Mouse (Mus musculus): ENCODE data around the gene Fstl4.

Fstl4 gene

DNA sequence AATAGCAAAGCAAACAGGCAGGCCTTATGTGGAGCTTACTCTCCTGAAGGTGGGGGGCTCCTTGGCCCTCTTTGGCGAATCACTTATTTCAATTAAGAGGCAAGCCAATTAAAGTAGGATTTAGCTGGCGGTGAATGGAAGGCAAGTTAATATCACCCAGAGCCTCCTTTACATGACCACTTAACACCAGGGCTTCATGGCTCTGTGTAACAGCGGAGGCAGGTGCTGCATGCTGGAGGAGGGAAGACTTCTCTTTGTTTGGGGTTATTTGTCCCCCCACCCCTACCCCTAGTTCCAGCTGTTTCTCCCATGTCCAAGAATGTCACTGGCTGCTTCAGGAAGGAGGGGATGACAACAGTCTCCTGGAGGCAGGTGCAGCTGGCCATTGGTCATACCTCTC is 10.9 kb downstream of the Fstl4 start:
- no peak for DNase-seq

DNA sequence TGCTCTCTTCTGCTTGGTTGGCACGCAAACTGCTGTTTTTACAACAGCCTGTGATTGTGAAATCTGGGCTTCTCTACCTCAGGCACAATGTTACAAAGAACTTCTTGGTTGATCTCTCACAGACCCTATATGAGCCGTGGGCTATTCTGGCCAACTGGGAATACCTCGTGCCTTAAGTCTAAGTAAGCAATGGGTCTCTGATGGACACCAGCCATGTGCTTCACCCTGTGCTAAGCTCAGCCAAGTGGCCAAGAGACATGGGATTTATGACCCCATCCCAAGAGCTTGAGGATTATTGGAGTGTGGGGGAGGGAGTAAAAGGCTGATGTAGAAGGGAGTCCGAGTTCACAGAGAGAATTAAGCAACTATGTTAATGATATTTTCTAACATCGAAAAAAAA is 18.0 kb downstream of the Fstl4 start:
- DNase-seq: no peak

DNA sequence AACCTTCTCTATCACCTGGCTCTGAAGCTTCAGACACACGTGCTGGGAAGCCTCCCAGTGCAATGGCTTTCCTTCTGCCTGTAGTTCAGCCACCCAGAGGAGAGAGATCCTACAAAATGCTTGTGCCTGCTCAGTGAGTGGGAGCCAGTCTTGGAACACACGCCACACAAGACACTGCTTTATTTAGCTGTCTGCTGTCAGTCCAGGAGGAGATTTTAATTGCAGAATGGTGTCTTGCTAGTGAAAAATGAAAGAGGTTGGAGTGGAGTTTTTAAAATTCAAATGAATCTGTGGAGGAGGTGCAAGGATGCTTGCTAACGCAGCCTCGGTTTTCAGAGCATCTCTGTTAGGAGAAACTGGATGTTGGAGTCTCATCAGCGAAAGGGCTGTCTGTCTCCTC is 29.9 kb downstream of the Fstl4 start:
- no peak for DNase-seq

DNA sequence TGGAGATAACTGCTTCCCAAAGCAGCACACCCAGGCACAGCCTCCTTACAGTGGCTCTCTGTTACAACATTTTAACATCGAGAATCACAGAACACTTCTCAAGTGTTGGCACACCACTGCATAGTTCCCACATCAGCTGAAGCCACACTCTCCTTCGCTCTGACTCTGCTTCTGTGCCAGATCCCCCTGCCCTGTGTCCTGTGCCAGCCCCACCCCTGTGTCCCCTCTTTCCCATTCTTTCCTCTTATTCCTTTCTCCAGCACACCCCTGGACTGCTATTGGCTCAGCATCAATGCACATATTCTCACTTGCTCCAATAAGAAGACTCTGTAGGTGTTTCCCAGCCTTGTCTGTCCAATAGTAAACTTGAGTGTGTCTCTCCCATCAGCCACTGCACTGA is 45.1 kb downstream of the Fstl4 start:
- DNase-seq: no peak

DNA sequence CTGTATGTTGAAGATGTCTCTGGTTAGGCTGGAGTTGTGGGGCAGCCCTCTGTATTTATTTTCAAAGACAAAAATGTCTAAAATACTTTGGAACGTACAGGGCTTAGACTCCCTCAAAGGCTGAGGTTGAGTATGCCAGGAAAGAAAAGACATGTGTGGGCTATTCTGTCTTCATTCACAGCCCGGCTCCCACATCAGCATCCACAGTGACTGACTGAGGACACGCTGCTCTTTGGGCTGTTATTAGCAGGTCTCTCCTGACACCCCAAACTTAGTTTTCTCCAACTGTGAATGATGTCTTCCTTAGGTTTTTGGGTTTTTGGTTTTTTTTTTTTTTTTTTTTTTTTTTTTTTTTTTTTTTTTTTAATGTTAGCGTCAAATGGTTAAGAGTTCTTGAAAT is 51.6 kb downstream of the Fstl4 start:
- DNase-seq: no peak

DNA sequence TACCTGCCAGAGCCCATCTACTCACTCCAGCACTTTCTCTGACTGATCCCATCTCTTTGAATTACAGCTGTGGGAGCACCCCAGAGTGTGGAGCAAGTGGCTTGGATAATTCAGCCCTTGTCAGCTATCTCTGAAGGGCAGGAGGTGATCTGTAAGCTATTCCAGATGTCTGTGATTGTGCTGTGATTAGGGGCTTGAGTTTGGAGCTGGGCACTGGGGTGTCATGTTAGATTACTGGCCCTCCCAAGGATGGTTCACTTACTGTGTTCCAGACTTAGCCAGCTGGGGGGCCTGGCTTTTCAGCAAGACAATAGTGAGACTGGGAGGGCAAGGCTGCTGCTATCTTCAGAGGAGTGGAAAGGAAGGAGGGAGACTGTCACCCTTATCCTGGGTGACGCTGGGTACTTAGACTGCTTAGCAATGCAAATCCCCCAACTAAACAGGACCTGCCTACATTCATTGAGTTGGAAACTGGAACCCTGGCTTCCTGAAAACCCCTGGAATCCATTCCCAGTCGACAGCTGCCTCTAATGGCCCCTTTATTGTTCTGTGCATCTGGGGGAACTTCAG is 56.0 kb downstream of the Fstl4 start:
- no peak for DNase-seq

DNA sequence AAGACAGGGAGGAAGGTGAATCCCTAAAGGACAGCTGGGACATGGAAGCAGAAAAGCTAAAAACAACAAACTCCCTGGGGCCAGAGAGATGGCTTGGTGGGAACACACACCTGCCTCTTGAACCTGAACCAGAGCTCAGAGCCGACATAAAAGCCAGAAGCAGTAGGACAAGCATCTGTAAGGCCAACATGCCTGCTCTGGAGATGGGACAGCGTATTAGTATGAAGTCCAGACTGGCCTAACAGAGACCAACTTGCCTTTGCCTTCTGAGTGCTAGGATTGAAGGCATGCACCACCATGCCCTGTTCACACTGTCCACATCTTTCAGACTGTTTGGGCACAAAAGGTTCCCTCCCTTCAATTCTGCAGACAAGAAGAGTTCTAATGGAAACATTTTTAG is 62.2 kb downstream of the Fstl4 start:
- no peak for DNase-seq

DNA sequence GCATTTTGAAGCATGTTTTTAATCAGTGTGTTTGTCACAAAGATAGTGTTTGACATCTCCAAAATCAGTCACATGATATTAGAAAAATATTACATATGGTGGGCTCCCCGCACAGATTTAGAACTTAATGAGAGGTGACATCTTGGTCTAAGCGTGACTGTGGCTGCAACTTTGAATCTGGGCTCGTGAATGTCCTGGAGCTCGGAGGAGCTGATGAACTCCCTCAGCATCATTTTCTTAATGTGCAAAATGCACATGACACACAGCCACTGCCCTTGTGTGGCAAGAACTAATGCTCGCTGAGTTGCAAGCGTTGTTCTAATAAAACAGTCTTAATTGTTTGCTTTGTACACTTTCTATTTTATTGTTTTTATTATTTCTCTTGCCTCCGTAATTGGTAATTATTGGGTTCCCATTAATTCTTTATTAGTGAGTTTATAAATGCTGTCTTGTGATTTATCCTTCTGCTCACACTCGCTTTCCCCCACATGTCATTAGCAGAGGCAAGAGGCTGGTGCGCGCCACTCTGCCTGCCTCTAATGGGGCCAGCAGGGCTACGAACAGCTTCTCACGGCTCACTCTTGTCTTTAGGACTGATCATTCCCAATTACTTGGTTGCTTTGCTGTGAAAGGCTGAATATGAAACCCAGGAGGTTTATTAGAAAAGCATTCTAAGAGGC is 67.3 kb downstream of the Fstl4 start:
- DNase-seq: no peak

DNA sequence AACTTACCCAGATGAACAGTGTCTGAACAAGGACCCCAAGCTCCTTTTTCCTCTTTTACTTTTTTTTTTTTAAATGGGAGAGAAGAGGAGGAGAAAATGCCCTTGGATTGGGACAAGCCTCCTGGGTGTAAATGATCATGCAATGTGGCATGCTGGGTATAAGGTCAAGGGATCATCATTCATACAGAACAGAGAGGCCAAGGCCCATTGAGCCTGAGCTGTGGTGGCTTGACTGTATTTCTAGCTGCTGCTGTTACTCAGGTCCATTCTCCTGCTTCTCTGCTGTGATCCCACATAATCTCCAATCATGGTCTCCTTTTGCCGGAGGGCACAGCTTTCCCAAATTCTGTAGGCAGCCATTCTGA is 67.9 kb downstream of the Fstl4 start:
- DNase-seq: no peak

DNA sequence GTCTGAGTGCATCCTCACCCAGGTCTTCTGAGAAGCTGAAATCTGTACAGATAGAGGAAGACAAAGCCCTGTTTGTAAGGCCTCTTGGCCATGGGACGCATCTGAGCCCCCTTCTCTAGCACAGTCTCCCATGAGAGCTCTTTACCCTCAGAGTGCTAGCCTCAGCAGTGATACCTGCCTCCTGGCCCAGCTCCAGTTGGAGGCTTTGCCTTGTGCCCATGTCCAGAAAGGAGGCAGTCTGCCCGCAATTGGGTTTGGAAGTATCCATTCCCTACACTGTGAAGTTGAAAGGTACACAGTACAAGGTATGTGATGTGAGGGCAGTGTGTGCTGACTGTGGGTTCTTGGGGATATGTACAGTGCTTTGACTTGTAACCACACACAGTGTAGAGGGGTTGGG is 84.3 kb downstream of the Fstl4 start:
- no peak for DNase-seq

DNA sequence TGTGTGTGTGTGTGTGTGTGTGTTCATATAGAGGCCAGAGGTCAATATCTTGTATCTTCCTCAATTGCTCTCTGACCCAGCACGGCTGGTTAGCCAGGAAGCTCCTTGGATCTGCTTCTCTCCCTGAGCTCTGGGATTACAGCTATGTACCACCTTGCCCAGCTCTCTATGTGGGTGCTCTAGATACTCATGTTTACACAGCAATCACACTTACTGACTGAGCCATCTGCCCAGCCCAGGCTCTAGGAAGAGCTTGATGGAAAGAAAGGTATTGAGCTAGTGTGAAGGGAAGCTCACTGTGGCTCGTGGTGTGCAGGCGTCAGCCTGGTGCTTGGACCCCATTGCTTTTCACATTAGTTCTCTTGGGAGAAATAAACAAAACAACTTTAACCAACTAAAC is 85.6 kb downstream of the Fstl4 start:
- DNase-seq: no peak

DNA sequence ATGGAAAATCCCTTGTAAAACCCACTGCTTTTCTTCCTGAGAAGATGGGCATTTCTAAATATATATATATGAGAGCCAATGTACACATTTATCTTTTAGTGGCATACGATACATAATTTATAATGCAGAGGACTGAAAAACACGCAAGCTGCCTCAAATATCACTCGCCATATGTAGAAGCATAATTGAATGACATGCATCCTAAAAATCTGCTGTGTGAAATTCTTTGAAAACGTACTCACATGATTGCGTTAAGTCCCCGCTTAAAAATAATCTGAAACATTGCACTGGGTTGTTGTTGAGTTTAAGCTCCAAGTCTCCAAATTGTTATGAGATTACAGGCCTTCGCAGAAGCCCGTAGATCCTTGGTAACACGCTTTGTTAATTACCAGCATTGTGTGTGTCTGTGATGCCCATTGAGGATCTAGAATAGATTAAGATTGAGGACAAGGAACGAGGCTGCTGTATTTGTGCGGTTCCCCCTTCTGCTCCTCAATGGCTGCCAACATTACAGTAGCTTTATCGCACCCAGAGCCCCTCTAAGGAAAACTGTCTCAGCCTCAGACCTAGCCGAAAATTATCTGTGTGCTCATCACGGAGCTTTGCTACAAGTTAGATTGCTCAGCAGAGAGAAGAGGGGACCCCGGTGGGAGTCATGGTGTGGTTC is 108.5 kb downstream of the Fstl4 start:
- no peak for DNase-seq

DNA sequence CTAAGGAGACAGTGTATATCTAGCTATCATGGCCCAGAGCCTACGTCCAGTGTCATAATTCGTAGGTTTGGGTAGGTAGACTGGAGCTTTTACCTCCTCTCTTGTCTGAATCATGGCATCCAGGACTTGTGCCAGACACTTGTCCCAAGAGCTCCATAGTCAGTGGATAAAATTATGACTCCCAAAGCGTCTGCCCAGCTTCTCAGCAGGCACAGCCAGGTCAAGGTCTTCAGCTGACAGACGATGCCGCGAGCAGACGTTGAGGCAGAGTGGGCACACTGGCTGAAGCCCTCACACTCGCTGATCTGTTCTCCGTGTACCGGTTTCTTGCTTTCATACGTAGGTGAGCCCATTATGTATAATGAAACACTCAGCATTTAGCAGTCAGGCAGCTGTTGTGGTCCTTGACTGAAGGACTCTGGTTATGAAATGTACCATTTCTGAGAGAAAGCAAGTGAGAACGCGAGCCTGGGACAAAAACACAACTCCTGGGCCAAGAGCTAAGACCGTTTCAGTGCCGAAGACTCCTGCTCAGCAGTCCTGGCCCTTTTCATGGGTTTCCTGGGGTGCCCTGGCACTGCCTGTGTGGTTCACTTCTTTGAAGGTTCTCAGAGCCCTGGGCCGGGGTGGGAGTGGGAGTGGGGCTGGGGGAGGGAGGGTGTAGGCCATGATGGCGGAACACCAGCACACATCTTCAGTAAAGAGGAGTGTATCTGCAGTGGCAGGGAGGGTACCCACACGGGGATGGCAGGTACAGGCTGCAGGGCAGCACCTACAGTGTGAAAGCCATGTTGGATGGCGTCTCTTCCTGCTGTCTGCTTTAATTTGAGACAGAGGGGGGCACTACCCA is 111.7 kb downstream of the Fstl4 start:
- DNase-seq: peak; percentile 5 to 28

DNA sequence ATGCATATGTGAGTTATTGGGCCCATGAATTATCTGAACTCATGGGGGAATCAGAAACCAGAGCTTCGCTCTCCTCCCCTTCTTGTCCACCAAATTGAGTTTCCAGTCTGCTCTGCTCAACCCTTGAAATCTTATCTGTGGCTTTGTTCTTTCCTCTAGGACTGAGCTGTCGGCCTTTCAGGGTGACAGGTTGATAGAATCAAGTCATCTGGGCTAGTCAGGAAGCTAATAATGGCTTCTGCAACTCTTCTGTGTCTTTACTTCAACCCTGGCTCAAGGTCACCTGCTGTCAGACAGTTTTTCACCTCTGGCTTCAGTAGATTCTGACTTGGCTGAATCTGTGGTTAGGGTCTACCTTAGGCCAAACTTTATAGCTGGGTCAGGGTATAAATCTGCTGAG is 113.2 kb downstream of the Fstl4 start:
- no peak for DNase-seq

DNA sequence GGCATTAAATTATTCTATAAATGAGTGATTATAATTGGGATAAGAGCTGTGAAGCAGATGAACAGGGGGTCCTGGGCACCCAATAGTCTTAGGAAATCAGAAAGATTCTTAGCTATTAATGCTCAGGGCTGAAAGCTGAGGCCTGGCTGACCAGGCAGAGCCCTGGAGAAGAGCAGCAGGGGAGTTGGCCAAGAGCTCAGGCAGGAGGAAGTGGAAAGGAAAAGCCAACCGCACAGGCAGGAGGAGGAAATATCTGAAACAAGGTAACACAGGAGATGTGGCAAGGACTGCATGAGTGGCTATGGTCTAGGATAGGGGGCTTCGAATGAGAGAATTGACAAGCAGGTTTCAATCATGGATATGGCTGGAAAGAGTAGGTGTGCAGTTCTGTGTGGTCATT is 115.5 kb downstream of the Fstl4 start:
- no peak for DNase-seq

DNA sequence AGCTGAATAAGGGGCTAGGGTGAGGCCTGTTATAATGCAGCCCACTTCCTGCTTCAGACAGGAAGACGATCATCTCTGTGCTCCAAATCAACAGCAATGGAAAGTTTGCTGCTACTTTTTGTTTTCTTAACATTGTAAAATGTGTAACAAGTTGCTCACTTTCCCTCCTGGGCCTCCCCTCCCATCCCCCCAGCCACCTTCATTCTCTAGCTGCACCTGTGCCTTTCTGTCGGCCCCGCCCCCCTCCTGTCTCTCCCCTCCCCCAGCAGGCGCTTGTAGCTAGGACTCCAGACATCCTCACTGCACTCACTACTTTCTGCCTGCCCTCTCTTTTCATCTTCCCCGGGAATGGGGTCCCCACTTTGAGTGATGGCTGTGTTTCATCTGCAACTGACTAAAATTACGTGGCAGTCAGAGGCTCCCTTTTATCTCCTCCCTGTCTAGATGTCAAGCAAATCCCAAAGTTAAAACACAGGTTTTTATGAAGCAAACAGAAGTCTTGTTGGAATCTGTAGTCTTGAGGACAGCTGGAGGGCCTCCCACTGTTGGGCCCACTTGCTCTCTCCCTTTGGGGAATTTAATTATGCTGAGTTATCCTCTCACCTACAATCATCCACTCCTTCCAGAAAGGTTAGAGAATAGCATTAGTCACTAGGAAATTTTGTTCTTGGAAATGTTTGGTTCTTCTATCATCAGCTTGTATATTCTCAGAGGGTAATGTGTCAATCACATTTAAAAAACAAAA is 122.3 kb downstream of the Fstl4 start:
- DNase-seq: no peak

DNA sequence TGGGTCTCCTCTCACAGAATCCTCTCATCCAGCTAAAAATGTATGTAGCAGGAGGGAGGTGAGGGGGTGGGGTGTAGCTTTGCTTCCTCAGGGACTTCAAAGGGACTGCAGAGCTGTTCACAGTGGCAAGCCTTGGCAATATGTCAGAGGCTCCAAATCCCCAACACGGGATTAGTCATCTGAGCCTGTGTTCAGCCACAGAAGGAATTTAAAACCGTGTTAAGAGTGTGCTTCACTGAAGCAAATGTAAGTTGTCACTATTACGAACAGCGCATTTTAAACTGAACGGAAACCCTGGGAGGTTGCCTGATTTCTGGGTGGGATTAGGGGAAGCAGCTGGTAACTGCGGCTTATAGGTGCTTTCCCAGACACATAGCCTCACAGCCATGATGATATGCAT is 123.7 kb downstream of the Fstl4 start:
- no peak for DNase-seq

DNA sequence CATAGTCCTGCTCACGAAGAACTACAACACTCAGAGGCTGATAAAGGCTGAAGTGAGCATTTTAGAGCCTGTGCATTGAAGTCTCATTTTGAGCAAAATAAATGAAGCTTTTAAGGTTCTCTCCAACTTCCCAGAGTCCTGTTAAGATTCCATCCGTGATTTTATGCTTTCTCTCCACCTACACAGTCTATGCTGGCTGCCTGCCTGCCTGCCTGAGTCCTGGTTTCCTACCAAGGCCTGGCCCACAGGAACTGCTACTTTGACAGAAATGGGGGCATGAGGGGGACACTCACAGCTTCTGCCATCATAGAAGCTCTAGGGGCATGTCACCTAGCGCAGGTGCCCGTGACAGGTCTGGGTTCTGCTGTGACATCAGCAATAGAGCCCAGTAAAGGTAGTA is 125.1 kb downstream of the Fstl4 start:
- DNase-seq: no peak

DNA sequence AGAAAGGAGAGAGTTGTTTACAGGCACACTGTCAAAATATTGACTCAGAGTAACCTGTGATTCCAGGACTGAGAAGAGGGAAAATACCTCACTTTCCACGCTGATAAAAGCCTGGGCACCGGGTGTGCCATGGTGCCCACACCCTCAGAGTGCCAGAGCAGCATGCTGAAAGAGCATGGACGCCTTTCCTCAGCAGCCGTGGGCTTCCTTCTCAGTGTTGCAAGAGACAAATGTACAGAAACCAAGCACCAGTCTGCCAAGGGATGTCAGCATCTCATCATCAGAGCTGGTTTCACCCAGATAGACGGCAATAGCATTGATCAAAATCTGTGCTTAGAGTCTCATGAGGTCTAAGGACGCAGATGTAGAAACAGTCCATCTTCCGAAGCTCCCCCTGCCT is 125.7 kb downstream of the Fstl4 start:
- no peak for DNase-seq

DNA sequence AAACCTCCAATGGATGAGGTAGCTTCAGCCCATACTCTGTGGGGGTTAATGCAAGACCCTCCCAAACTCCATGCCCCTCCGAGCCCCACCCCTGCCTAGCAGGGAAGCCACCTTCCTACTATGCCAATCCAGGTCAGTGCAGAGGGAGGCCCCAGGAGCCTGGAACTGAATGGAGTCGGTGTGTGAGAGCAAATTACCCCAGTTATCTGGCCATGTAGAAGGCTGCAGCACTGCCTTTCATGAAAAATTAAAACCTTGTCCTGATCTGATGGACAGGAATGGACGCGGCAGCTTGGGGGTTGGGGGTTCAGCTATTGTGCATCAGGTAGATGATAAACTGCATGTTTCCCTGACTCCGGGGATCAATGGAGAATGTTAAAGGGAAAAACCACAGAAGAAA is 139.7 kb downstream of the Fstl4 start:
- no peak for DNase-seq

DNA sequence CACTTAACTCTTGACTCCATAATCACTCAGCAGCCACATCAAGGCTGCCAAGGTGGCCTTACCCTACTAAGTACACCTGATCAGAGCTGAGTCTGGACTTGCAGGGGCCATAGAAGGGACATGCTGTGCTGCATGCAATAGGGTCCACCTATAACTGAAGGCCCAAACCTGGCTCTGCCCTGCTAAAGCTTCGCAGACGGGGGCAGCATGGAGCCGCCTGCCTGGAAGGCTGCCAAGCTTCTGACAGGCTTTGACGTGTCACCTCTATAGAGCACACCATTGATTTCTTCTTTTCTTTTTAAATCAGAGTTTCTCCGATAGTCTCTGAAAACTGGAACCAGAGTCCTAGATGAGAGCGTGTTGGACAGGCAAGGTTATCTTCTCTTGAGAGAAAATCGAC is 146.4 kb downstream of the Fstl4 start:
- DNase-seq: peak in 1 of 2 experiments; percentile 31

DNA sequence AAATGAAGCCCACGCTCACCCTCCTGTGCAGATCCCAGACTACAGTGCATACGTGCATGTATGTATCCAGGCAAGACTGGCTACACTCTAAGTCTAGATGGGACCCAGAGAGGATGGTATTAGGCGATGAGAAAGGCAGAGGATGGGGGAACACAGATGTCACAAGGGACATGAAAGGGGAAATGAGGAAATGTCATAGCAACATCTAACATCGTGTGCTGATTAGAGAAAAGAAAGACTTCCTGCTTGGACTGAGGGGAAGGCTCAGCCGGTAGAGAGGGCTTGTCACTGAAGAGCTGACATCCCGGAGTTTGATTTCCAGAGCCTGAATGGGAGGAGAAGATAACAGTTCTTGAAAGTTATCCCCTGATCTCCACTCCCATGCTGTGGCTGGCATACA is 150.0 kb downstream of the Fstl4 start:
- DNase-seq: no peak

DNA sequence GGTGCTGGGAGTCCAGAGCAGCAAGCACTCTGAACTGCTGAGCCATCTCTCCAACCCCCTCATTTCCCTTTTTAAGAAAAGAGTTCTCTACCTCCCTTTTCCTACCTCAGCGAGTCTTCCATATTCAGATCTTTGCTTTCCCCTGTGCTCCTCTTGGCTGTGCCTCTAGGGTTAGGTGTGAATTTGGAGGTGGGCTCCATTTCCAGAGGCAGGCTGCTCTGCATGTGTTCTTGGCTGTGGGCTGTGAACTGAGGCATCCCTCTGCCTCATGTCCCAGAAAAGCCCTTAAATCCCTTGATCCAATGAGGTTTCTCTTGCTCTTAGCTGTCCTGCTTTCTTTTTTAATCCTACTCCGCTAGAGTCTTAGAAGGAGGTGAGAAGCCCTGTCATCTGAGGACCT is 151.2 kb downstream of the Fstl4 start:
- no peak for DNase-seq

Data from lung, postnatal 4 days (tissue).